ENCODE assay signal across 8 mouse cellular contexts in the genomic region with DNA sequence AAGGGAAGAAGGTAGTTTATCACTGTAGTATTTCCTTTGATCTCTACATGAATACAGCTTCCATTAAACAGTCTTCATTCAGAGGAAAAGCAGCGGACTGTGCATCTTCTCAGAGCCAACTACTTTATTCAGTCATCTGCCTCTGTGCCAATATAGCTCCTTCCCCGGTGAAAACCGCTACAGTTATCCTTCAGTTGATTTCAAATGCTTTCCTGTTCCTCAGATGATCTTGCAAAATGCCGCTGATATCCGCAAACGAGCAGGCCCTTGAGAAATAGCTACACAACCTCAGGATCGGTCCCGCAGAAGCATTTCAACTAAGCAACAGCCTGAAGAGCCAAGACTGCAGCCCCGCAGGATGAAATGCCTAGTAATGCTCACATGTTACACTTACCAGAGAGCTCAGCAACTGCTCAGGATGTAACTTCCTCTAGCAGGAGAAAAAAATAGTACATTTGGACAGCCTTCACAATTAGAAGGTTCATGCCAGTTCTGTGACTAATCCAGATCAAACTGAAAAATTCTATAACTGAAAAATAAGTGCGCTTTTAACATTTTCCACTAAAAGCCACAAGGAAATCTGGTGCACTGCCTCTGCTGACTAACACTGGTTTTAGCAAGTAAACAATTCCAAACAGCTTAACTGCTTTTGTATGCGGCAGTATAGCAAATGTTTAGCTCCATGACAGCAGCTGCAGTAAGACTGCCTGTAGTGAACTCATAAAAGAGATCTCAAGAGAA. TPM values are rescaled to one million over a fixed set of nuclear protein-coding genes. Genes with fewer than 3 reads are reported as not detected.
DNase-seq lines count a peak whose midpoint lies in the region; ATAC-seq and TF ChIP-seq lines count a peak whose summit lies in the region.

No protein-coding gene starts in this region.

- H3K27ac ChIP-seq in heart, embryonic 13.5 days (replicated peaks): peak overlapping the region; percentile 79
- peak overlapping the region; percentile 74 for H3K27ac ChIP-seq in liver, embryonic 13.5 days

- H3K9ac ChIP-seq in heart, embryonic 13.5 days: peak overlapping the region; percentile 48
- H3K9ac ChIP-seq in liver, embryonic 13.5 days: peak overlapping the region; percentile 57

- H3K27me3 ChIP-seq in E14TG2a.4 (ENCODE audit: insufficient read depth, low read length): no peaks in the 10 kb centered on the region
- H3K27me3 ChIP-seq in erythroblast, embryonic 14.5 days (ENCODE audit: control insufficient read depth): no peaks in the 10 kb centered on the region
- H3K27me3 ChIP-seq in heart, embryonic 13.5 days (replicated peaks): no peaks in the 10 kb centered on the region
- no peaks in the 10 kb centered on the region for H3K27me3 ChIP-seq in liver, embryonic 13.5 days

- peak overlapping the region; percentile 58 for H3K4me2 ChIP-seq in heart, embryonic 13.5 days
- H3K4me2 ChIP-seq in liver, embryonic 13.5 days: peak overlapping the region; percentile 62

- H3K4me1 ChIP-seq in E14TG2a.4 (replicated peaks; ENCODE audit: low read depth, low read length): peaks cover 18% of the 10 kb centered on the region
- H3K4me1 ChIP-seq in erythroblast, embryonic 14.5 days (ENCODE audit: control insufficient read depth): peaks cover 39% of the 10 kb centered on the region
- H3K4me1 ChIP-seq in heart, embryonic 13.5 days: peaks cover 40% of the 10 kb centered on the region
- H3K4me1 ChIP-seq in liver, embryonic 13.5 days (replicated peaks): peaks cover 32% of the 10 kb centered on the region

- no peak for TF ChIP-seq CTCF in E14TG2a.4 (conservative IDR thresholded peaks at IDR 0.05; ENCODE audit: low read length)
- TF ChIP-seq CTCF in brain, embryonic 14.5 days (IDR thresholded peaks at IDR 0.05; ENCODE audit: borderline replicate concordance, extremely low read depth, insufficient read depth, insufficient read length): no peak

- ATAC-seq in heart, embryonic 13.5 days (ENCODE audit: extremely low read depth, insufficient number of reproducible peaks, low FRiP score, low TSS enrichment): no peak
- ATAC-seq in liver, embryonic 13.5 days (ENCODE audit: low read depth): peak; percentile 47; the same call in 1 of the 2 replicates

- TF ChIP-seq POLR2A in brain, embryonic 14.5 days (IDR thresholded peaks at IDR 0.05; ENCODE audit: borderline replicate concordance, extremely low read depth, insufficient read depth, insufficient read length, poor library complexity, severe bottlenecking): no peak

- DNase-seq in brain, embryonic 14.5 days (ENCODE audit: low read depth): peak; percentile 73
- DNase-seq in kidney, postnatal 36 days: peak; percentile 16 to 33
- no peak for DNase-seq in liver, embryonic 13.5 days
- peak; percentile 27 for DNase-seq in neural tube, embryonic 10.5 days (ENCODE audit: extremely low spot score, low spot score)
- DNase-seq in thymus, postnatal 14 days: peak; percentile 62

- 44% methylated on average over 11 of the region's 11 CpGs for WGBS in heart, embryonic 13.5 days
- WGBS in liver, embryonic 13.5 days (ENCODE audit: insufficient replicate concordance): 14% methylated on average over 11 of the region's 11 CpGs

- no peaks in the 10 kb centered on the region for H3K9me3 ChIP-seq in E14TG2a.4 (ENCODE audit: low read length)
- no peaks in the 10 kb centered on the region for H3K9me3 ChIP-seq in erythroblast, embryonic 14.5 days (ENCODE audit: control insufficient read depth, low read length)
- no peaks in the 10 kb centered on the region for H3K9me3 ChIP-seq in heart, embryonic 13.5 days
- H3K9me3 ChIP-seq in liver, embryonic 13.5 days (replicated peaks): no peaks in the 10 kb centered on the region

- 0 out of 2 replicates have a peak overlapping the region, but pooled peaks have one; percentile 8 for H3K4me3 ChIP-seq in E14TG2a.4 (replicated peaks; ENCODE audit: low read length)
- H3K4me3 ChIP-seq in erythroblast, embryonic 14.5 days (replicated peaks): peak overlapping the region; percentile 55
- H3K4me3 ChIP-seq in heart, embryonic 13.5 days: peak overlapping the region; percentile 25
- H3K4me3 ChIP-seq in liver, embryonic 13.5 days (replicated peaks): peak overlapping the region; percentile 43

- 0 out of 2 replicates have a peak, but pooled peaks cover 4% of the 10 kb centered on the region for H3K36me3 ChIP-seq in E14TG2a.4 (ENCODE audit: insufficient read depth, low read length)
- no peaks in the 10 kb centered on the region for H3K36me3 ChIP-seq in erythroblast, embryonic 14.5 days (ENCODE audit: control insufficient read depth)
- H3K36me3 ChIP-seq in heart, embryonic 13.5 days: no peaks in the 10 kb centered on the region
- no peaks in the 10 kb centered on the region for H3K36me3 ChIP-seq in liver, embryonic 13.5 days

RNA-seq across cellular contexts. Expression of gene Ankrd28, which starts 49.0 kb away (rescaled TPM):
- 18.4 and 23.9 TPM in 2 replicates for polyA plus RNA-seq in brain, embryonic 14.5 days (2012; rRNA removed)
- polyA plus RNA-seq in erythroblast, embryonic 14.5 days (2012): 0.02 and 0.04 TPM in 2 replicates
- 4.8 and 4.9 TPM in 2 replicates for polyA plus RNA-seq in heart, embryonic 13.5 days (2015; fragmentation: Nextera tagmentation; extraction: Ambion mirVana)
- 3.0 and 4.2 TPM in 2 replicates for polyA plus RNA-seq in liver, embryonic 13.5 days (2015; fragmentation: Nextera tagmentation; extraction: Ambion mirVana)
